Mouse (Mus musculus): Measurements from ENCODE around the gene Pigg. TPM values are rescaled to one million over a fixed set of nuclear protein-coding genes. Genes with fewer than 3 reads are reported as not detected.

Pigg gene
- polyA plus RNA-seq, 1 experiment = 1.8 TPM

DNA sequence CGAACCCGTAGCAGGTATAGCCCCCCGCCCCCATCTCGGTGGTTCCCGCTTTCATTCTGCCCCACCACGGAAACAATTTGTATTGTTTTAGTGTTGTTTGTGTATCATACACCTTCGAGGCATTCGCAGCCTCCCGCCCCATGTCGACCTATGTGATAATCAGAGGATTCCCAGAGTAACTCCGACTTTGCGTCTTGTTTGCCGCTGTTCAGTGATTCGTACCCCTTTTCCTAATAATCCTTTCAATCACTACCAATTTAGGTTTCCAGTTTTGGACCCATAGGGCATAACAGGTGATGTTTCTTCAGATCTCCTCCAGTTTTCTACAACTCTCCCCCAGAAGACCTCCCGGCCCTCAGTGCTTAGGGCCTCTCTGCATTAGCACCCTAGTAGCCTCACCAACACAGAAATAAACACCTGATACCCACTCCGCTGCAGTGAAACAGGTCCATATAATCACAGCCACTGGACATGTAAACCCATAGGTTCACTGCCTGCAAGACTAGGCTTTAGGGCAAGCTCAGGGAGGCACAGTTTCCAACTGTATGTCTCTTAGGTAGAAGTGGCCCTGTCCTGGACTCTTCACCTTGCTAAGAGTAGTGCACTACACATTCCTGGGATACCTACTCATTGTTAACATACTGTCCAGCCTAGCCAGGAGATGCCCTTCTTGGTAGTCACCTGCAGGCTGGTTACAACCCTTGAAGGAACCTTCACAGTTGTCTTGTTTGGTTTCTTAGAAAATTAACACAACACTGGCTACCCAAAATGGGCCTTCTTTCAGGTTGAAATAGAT, 854 bp downstream of the Pigg start:
- no peaks in the 10 kb centered on the region for H3K27me3 ChIP-seq (ENCODE audit: control insufficient read depth, insufficient read depth, insufficient read length)
- H3ac ChIP-seq (ENCODE audit: control insufficient read depth, insufficient read length, low read depth) = peak overlapping the region; percentile 85
- H3K4me3 ChIP-seq (ENCODE audit: insufficient read depth, poor library complexity, severe bottlenecking) = peak overlapping the region; percentile 75
- H3K36me3 ChIP-seq (ENCODE audit: control insufficient read depth, insufficient read depth) = no peaks in the 10 kb centered on the region
- TF ChIP-seq FOSL1 (IDR thresholded peaks at IDR 0.05; ENCODE audit: insufficient read depth, low read length, poor library complexity, severe bottlenecking) (no peak), CTCF (IDR thresholded peaks at IDR 0.05; ENCODE audit: control insufficient read depth, insufficient read depth, insufficient read length) (no peak), CEBPB (IDR thresholded peaks at IDR 0.05; ENCODE audit: low read depth) (no peak), MYOG (IDR thresholded peaks at IDR 0.05; ENCODE audit: control insufficient read depth, extremely low read depth, insufficient read length) (no peak), USF1 (IDR thresholded peaks at IDR 0.05; ENCODE audit: low read depth) (no peak), MYOD1 (IDR thresholded peaks at IDR 0.05; ENCODE audit: control insufficient read depth, insufficient read length, low read depth) (no peak), MAX (IDR thresholded peaks at IDR 0.05) (no peak)
- no peaks in the 10 kb centered on the region for H3K79me3 ChIP-seq (ENCODE audit: low read depth)
- peaks cover 8% of the 10 kb centered on the region for H3K79me2 ChIP-seq (ENCODE audit: control insufficient read depth, insufficient read depth)

DNA sequence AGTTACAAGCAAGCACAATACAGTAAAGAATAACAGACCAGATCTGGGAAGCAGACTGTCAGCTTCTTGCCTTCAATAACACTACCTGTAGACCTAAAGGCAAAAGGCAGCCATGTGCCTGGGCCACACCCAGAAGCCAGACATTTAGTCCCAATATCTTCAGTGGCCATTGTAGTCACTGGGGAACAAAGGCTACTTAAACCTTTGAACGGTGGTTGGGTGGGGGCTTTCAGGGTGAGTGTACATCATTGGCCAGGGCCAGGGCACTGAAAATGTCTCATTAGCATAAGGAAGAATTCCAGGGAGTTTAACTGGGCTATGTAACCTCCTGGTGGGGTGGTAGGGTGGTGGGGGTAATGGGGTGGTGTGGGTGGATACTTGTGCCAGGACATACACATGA, 18.6 kb downstream of the Pigg start:
- Histone ChIP-seq H3K4me3 (ENCODE audit: insufficient read depth, poor library complexity, severe bottlenecking) (no peak overlapping the region), H3K79me2 (ENCODE audit: control insufficient read depth, insufficient read depth) (no peaks in the 10 kb centered on the region), H3ac (ENCODE audit: control insufficient read depth, insufficient read length, low read depth) (no peak overlapping the region), H3K36me3 (ENCODE audit: control insufficient read depth, insufficient read depth) (peaks cover 7% of the 10 kb centered on the region), H3K79me3 (ENCODE audit: low read depth) (no peaks in the 10 kb centered on the region), H3K27me3 (ENCODE audit: control insufficient read depth, insufficient read depth, insufficient read length) (no peaks in the 10 kb centered on the region)
- no peak for TF ChIP-seq MYOG (IDR thresholded peaks at IDR 0.05; ENCODE audit: control insufficient read depth, extremely low read depth, insufficient read length)
- TF ChIP-seq MYOD1 (IDR thresholded peaks at IDR 0.05; ENCODE audit: control insufficient read depth, insufficient read length, low read depth) = no peak
- TF ChIP-seq CEBPB (IDR thresholded peaks at IDR 0.05; ENCODE audit: low read depth) = no peak
- TF ChIP-seq FOSL1 (IDR thresholded peaks at IDR 0.05; ENCODE audit: insufficient read depth, low read length, poor library complexity, severe bottlenecking) = no peak
- TF ChIP-seq CTCF (IDR thresholded peaks at IDR 0.05; ENCODE audit: control insufficient read depth, insufficient read depth, insufficient read length) = no peak
- TF ChIP-seq MAX (IDR thresholded peaks at IDR 0.05) = no peak
- TF ChIP-seq USF1 (IDR thresholded peaks at IDR 0.05; ENCODE audit: low read depth) = no peak

DNA sequence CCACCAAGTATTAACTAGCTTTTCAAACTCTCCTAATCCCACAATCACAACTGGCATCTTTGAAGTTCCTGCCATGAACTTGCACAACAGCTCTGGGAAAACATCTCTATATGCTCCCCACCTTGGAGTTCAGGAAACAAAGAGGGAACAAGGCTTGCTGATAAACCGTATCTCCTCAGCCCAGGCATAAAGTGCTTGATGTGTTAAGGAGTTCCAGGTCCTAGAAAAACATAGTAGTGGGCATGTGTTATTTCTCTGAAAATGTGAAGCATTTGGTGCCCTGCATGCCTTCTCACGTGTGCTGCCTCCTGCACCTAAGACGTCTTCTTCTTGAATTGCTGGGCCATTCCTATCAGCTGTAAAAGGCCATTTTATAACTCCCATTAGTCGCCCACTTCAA, 25.0 kb downstream of the Pigg start:
- Histone ChIP-seq H3K79me2 (ENCODE audit: control insufficient read depth, insufficient read depth) (no peaks in the 10 kb centered on the region), H3K27me3 (ENCODE audit: control insufficient read depth, insufficient read depth, insufficient read length) (no peaks in the 10 kb centered on the region), H3K4me3 (ENCODE audit: insufficient read depth, poor library complexity, severe bottlenecking) (no peak overlapping the region), H3K36me3 (ENCODE audit: control insufficient read depth, insufficient read depth) (peaks cover 9% of the 10 kb centered on the region), H3K79me3 (ENCODE audit: low read depth) (no peaks in the 10 kb centered on the region), H3ac (ENCODE audit: control insufficient read depth, insufficient read length, low read depth) (no peak overlapping the region)
- no peak for TF ChIP-seq MYOG (IDR thresholded peaks at IDR 0.05; ENCODE audit: control insufficient read depth, extremely low read depth, insufficient read length)
- TF ChIP-seq FOSL1 (IDR thresholded peaks at IDR 0.05; ENCODE audit: insufficient read depth, low read length, poor library complexity, severe bottlenecking) = no peak
- TF ChIP-seq CTCF (IDR thresholded peaks at IDR 0.05; ENCODE audit: control insufficient read depth, insufficient read depth, insufficient read length) = no peak
- TF ChIP-seq MAX (IDR thresholded peaks at IDR 0.05) = no peak
- TF ChIP-seq MYOD1 (IDR thresholded peaks at IDR 0.05; ENCODE audit: control insufficient read depth, insufficient read length, low read depth) = no peak
- no peak for TF ChIP-seq USF1 (IDR thresholded peaks at IDR 0.05; ENCODE audit: low read depth)
- TF ChIP-seq CEBPB (IDR thresholded peaks at IDR 0.05; ENCODE audit: low read depth) = no peak

DNA sequence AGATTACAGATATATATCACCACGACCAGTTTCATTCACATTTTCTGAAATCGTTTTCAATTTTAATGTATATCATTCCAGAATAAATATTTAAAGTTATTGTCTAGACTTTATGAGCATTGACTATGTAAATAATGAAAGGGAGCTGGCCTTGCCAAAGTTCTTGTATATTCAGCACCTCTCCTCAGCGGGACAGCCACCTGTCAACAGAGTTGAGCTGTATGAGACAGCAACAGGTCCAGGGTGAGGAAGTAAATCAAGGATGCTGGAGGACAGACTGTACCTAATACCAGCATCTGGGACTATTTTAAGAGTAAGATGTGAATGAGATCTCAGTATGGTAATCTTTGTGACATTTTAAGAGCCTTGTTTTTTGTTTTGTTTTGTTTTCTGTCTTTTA, 25.6 kb downstream of the Pigg start:
- no peak for TF ChIP-seq MYOD1 (IDR thresholded peaks at IDR 0.05; ENCODE audit: control insufficient read depth, insufficient read length, low read depth)
- Histone ChIP-seq H3K27me3 (ENCODE audit: control insufficient read depth, insufficient read depth, insufficient read length) (no peaks in the 10 kb centered on the region), H3K4me3 (ENCODE audit: insufficient read depth, poor library complexity, severe bottlenecking) (no peak overlapping the region), H3K36me3 (ENCODE audit: control insufficient read depth, insufficient read depth) (peaks cover 9% of the 10 kb centered on the region), H3ac (ENCODE audit: control insufficient read depth, insufficient read length, low read depth) (no peak overlapping the region), H3K79me2 (ENCODE audit: control insufficient read depth, insufficient read depth) (no peaks in the 10 kb centered on the region), H3K79me3 (ENCODE audit: low read depth) (no peaks in the 10 kb centered on the region)

DNA sequence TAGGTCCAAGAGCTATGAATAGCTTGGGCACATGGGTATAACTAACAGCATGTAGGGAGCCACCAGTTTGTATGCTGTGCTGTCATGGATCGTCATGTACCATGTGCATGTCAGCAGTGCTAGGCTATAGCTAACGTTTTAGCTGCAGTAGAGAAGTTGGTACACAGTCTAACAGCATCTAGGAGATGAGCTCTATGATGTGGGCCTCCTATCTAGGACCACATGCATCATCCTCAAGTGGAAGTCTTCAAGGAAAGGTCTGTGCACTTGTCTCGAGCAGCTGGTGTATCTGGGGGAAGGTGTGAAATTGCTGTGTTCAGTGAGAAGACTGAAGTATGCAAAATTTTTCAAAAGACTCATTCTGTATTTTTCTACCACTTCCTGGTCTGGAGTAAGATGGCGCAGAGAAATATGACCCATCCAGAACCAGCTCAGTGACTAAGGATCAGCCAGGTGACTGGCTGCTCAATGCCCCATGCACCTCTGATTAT, 31.3 kb downstream of the Pigg start:
- Histone ChIP-seq H3K4me3 (ENCODE audit: insufficient read depth, poor library complexity, severe bottlenecking) (no peak overlapping the region), H3K79me2 (ENCODE audit: control insufficient read depth, insufficient read depth) (no peaks in the 10 kb centered on the region), H3ac (ENCODE audit: control insufficient read depth, insufficient read length, low read depth) (no peak overlapping the region), H3K27me3 (ENCODE audit: control insufficient read depth, insufficient read depth, insufficient read length) (no peaks in the 10 kb centered on the region), H3K79me3 (ENCODE audit: low read depth) (no peaks in the 10 kb centered on the region), H3K36me3 (ENCODE audit: control insufficient read depth, insufficient read depth) (peaks cover 8% of the 10 kb centered on the region)
- no peak for TF ChIP-seq CEBPB (IDR thresholded peaks at IDR 0.05; ENCODE audit: low read depth)

DNA sequence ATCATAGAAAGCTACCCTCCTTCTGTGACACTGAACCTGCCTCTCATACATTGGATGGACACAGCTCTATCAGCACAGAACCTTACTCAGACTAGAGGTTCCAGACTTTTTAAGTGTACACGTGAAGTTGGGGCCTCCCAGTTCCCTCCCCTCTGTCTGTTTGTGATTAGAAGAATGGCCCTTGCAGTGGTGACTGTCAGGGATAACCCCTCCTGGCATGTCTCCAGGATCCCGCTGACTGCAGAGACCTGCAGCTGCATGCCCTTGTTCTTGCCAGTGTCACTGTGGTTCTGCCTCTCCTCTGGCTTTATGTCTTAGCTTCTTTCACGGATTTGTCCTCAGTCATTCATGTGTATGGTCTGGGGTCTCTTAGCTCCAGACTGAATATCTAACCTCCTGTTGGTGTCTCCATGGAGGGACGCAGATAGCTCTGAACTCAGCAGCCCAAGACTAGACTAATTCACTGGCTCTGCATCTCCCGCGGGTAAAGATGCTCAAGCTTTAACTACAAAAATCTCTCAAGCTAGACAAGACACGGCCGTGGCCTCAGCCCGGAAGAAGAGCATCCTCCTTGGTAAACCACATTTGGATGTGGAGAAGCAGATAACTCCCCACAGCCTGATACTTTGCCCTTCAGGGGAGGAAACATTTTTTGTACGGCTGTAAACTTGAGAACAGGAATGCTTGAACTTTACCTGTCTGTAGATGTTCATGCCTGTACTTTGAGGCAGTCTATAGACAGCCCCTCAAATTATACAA, 33.1 kb downstream of the Pigg start:
- H3K79me2 ChIP-seq (ENCODE audit: control insufficient read depth, insufficient read depth) = no peaks in the 10 kb centered on the region
- H3K36me3 ChIP-seq (ENCODE audit: control insufficient read depth, insufficient read depth) = peaks cover 3% of the 10 kb centered on the region
- H3ac ChIP-seq (ENCODE audit: control insufficient read depth, insufficient read length, low read depth) = no peak overlapping the region
- no peak overlapping the region for H3K4me3 ChIP-seq (ENCODE audit: insufficient read depth, poor library complexity, severe bottlenecking)
- no peak for TF ChIP-seq USF1 (IDR thresholded peaks at IDR 0.05; ENCODE audit: low read depth)
- no peak for TF ChIP-seq CTCF (IDR thresholded peaks at IDR 0.05; ENCODE audit: control insufficient read depth, insufficient read depth, insufficient read length)
- TF ChIP-seq FOSL1 (IDR thresholded peaks at IDR 0.05; ENCODE audit: insufficient read depth, low read length, poor library complexity, severe bottlenecking) = no peak
- TF ChIP-seq MAX (IDR thresholded peaks at IDR 0.05) = no peak
- no peak for TF ChIP-seq MYOD1 (IDR thresholded peaks at IDR 0.05; ENCODE audit: control insufficient read depth, insufficient read length, low read depth)
- TF ChIP-seq MYOG (IDR thresholded peaks at IDR 0.05; ENCODE audit: control insufficient read depth, extremely low read depth, insufficient read length) = no peak
- no peak for TF ChIP-seq CEBPB (IDR thresholded peaks at IDR 0.05; ENCODE audit: low read depth)
- H3K79me3 ChIP-seq (ENCODE audit: low read depth) = no peaks in the 10 kb centered on the region
- no peaks in the 10 kb centered on the region for H3K27me3 ChIP-seq (ENCODE audit: control insufficient read depth, insufficient read depth, insufficient read length)

Measured in C2C12 (cell line).